Mouse (Mus musculus) kidney, embryonic 15.5 days (tissue): Measurements from ENCODE around the gene 9930111J21Rik2. TPM values are rescaled to one million over a fixed set of nuclear protein-coding genes. Genes with fewer than 3 reads are reported as not detected.
"Not testable (repeated sequence)": the region's sequence is repeated elsewhere in the genome, so short reads cannot be mapped to it uniquely, and the experiment has no call there.

ENCODE experiments used
- ATAC-seq: fragments of 200-750 bp; cut with Nextera tagmentation; replicated peaks from 2 replicates; pipeline ENCODE4 v1.8.0; 2017; ENCODE audit warnings: moderate TSS enrichment; ENCODE audit not compliant: low FRiP score
- H3K27ac ChIP-seq: fragments of 300-500 bp; sonication (generic); 2 replicates; pipeline ENCODE4 v1.5.1; 2015; ENCODE audit warnings: mild to moderate bottlenecking, inconsistent platforms
- H3K27me3 ChIP-seq: fragments of 300-500 bp; sonication (generic); 2 replicates; pipeline ENCODE4 v1.6.1; 2015; ENCODE audit warnings: inconsistent platforms
- H3K36me3 ChIP-seq: fragments of 300-500 bp; sonication (generic); 2 replicates; pipeline ENCODE4 v1.6.1; 2015; ENCODE audit warnings: inconsistent platforms
- H3K4me1 ChIP-seq: fragments of 300-500 bp; sonication (generic); 2 replicates; pipeline ENCODE4 v1.6.1; 2015; ENCODE audit warnings: inconsistent platforms
- H3K4me2 ChIP-seq: fragments of 300-500 bp; sonication (generic); 2 replicates; pipeline ENCODE4 v1.6.1; 2015; ENCODE audit warnings: moderate library complexity, mild to moderate bottlenecking, inconsistent platforms
- H3K4me3 ChIP-seq: fragments of 300-500 bp; sonication (generic); replicated peaks from 2 replicates; pipeline ENCODE4 v1.5.1; 2015; ENCODE audit warnings: mild to moderate bottlenecking, inconsistent platforms
- H3K9ac ChIP-seq: fragments of 300-500 bp; sonication (generic); 2 replicates; pipeline ENCODE4 v1.6.1; 2015; ENCODE audit warnings: mild to moderate bottlenecking, inconsistent platforms
- H3K9me3 ChIP-seq: fragments of 300-500 bp; sonication (generic); replicated peaks from 2 replicates; pipeline ENCODE4 v1.6.1; 2016; ENCODE audit warnings: inconsistent platforms
- WGBS: fragments of 180-500 bp; shearing (Covaris S2); methylation state at CpG from one replicate; pipeline ENCODE4 v1.1.7; 2015; ENCODE audit warnings: mixed read lengths; 5-methylcytosine and 5-hydroxymethylcytosine counted together
- polyA plus RNA-seq: library from polyadenylated mRNA; unstranded; fragments of >200 nt; fragmentation: Nextera tagmentation; extraction: Ambion mirVana; gene quantifications from 2 replicates; pipeline ENCODE4 v1.2.1, GENCODE M21; 2015

9930111J21Rik2 gene
- polyA plus RNA-seq = 0.93 and 1.0 TPM in 2 replicates

GRCm38 (mm10) chr11:49051093-49051891 is at the start of gene 9930111J21Rik2:
Gene 9930111J21Rik2 (minus strand): TSS chr11:49051242.
- not testable (repeated sequence) for H3K9me3 ChIP-seq, ATAC-seq, H3K4me1 ChIP-seq, H3K36me3 ChIP-seq, H3K27ac ChIP-seq, H3K27me3 ChIP-seq, H3K4me3 ChIP-seq, H3K4me2 ChIP-seq, H3K9ac ChIP-seq
- 80% methylated on average over 1 of the region's 6 CpGs for WGBS

- Histone ChIP-seq H3K4me1 (peaks cover 3% of the 10 kb centered on the region; the same call in 1 of the 2 replicates), H3K36me3 (no peaks in the 10 kb centered on the region), H3K4me3 (no peak overlapping the region), H3K9ac (no peak overlapping the region), H3K27ac (no peak overlapping the region), H3K4me2 (no peak overlapping the region), H3K27me3 (no peaks in the 10 kb centered on the region), H3K9me3 (no peaks in the 10 kb centered on the region)
- 93% methylated on average over 3 of the region's 3 CpGs for WGBS
- no peak for ATAC-seq
Measured at GRCm38 (mm10) chr11:49100409-49100808, 49.4 kb upstream of the 9930111J21Rik2 start.

GRCm38 (mm10) chr11:49095367-49095766 is 44.3 kb upstream of the 9930111J21Rik2 start:
- Histone ChIP-seq H3K4me2 (no peak overlapping the region), H3K36me3 (no peaks in the 10 kb centered on the region), H3K9ac (no peak overlapping the region), H3K27ac (no peak overlapping the region), H3K9me3 (no peaks in the 10 kb centered on the region), H3K4me1 (no peaks in the 10 kb centered on the region), H3K4me3 (no peak overlapping the region), H3K27me3 (no peaks in the 10 kb centered on the region)
- 81% methylated on average over 4 of the region's 4 CpGs for WGBS
- no peak for ATAC-seq

GRCm38 (mm10) chr11:49093861-49094660 is 43.0 kb upstream of the 9930111J21Rik2 start:
- ATAC-seq = no peak
- Histone ChIP-seq H3K4me1 (no peaks in the 10 kb centered on the region), H3K27me3 (no peaks in the 10 kb centered on the region), H3K4me2 (no peak overlapping the region), H3K27ac (no peak overlapping the region), H3K9me3 (no peaks in the 10 kb centered on the region), H3K9ac (no peak overlapping the region), H3K36me3 (no peaks in the 10 kb centered on the region), H3K4me3 (no peak overlapping the region)
- WGBS = 90% methylated on average over 6 of the region's 6 CpGs

- no peak overlapping the region for H3K4me2 ChIP-seq
- no peak overlapping the region for H3K9ac ChIP-seq
- no peaks in the 10 kb centered on the region for H3K36me3 ChIP-seq
- no peaks in the 10 kb centered on the region for H3K9me3 ChIP-seq
- H3K27me3 ChIP-seq = no peaks in the 10 kb centered on the region
- no peak overlapping the region for H3K4me3 ChIP-seq
- H3K4me1 ChIP-seq = peaks cover 6% of the 10 kb centered on the region
- H3K27ac ChIP-seq = no peak overlapping the region
- ATAC-seq = no peak
- 84% methylated on average over 2 of the region's 2 CpGs for WGBS
Measured at GRCm38 (mm10) chr11:49092786-49093185, 41.7 kb upstream of the 9930111J21Rik2 start.

GRCm38 (mm10) chr11:49092053-49092586 is 41.1 kb upstream of the 9930111J21Rik2 start:
- no peaks in the 10 kb centered on the region for H3K36me3 ChIP-seq
- no peaks in the 10 kb centered on the region for H3K27me3 ChIP-seq
- no peaks in the 10 kb centered on the region for H3K9me3 ChIP-seq
- ATAC-seq = no peak
- no peak overlapping the region for H3K4me3 ChIP-seq
- 94% methylated on average over 1 of the region's 1 CpGs for WGBS
- no peak overlapping the region for H3K4me2 ChIP-seq
- no peak overlapping the region for H3K9ac ChIP-seq
- H3K4me1 ChIP-seq = peaks cover 7% of the 10 kb centered on the region
- H3K27ac ChIP-seq = no peak overlapping the region

GRCm38 (mm10) chr11:49091171-49091570 is 40.1 kb upstream of the 9930111J21Rik2 start:
- Histone ChIP-seq H3K36me3 (no peaks in the 10 kb centered on the region), H3K9ac (no peak overlapping the region), H3K4me3 (no peak overlapping the region), H3K9me3 (no peaks in the 10 kb centered on the region), H3K4me1 (peaks cover 7% of the 10 kb centered on the region), H3K4me2 (no peak overlapping the region), H3K27ac (no peak overlapping the region), H3K27me3 (no peaks in the 10 kb centered on the region)
- WGBS = 81% methylated on average over 4 of the region's 4 CpGs
- ATAC-seq = no peak

- Histone ChIP-seq H3K9ac (no peak overlapping the region), H3K36me3 (no peaks in the 10 kb centered on the region), H3K27me3 (no peaks in the 10 kb centered on the region), H3K4me1 (peaks cover 7% of the 10 kb centered on the region), H3K4me2 (no peak overlapping the region), H3K9me3 (no peaks in the 10 kb centered on the region), H3K27ac (no peak overlapping the region), H3K4me3 (no peak overlapping the region)
- 90% methylated on average over 5 of the region's 5 CpGs for WGBS
- ATAC-seq = no peak
Measured at GRCm38 (mm10) chr11:49090551-49090950, 39.5 kb upstream of the 9930111J21Rik2 start.

- H3K27me3 ChIP-seq = no peaks in the 10 kb centered on the region
- no peak overlapping the region for H3K9ac ChIP-seq
- no peaks in the 10 kb centered on the region for H3K36me3 ChIP-seq
- 81% methylated on average over 3 of the region's 3 CpGs for WGBS
- H3K9me3 ChIP-seq = no peaks in the 10 kb centered on the region
- H3K4me3 ChIP-seq = no peak overlapping the region
- no peak overlapping the region for H3K27ac ChIP-seq
- H3K4me1 ChIP-seq = peaks cover 7% of the 10 kb centered on the region
- ATAC-seq = no peak
- no peak overlapping the region for H3K4me2 ChIP-seq
Measured at GRCm38 (mm10) chr11:49089735-49090507, 38.9 kb upstream of the 9930111J21Rik2 start.

GRCm38 (mm10) chr11:49088990-49089652 is 38.1 kb upstream of the 9930111J21Rik2 start:
- Histone ChIP-seq H3K4me1 (peaks cover 12% of the 10 kb centered on the region), H3K4me2 (no peak overlapping the region; the same call in 1 of the 2 replicates), H3K27me3 (no peaks in the 10 kb centered on the region), H3K9ac (no peak overlapping the region), H3K36me3 (no peaks in the 10 kb centered on the region), H3K9me3 (no peaks in the 10 kb centered on the region), H3K27ac (no peak overlapping the region), H3K4me3 (no peak overlapping the region)
- no peak for ATAC-seq
- WGBS = 90% methylated on average over 5 of the region's 5 CpGs
